Mouse (Mus musculus): ENCODE results near the gene Cacng7. TPM values are rescaled to one million over a fixed set of nuclear protein-coding genes. Genes with fewer than 3 reads are reported as not detected.

The Cacng7 gene
- polyA plus RNA-seq, 1 experiment from 2014 or later = 2.2 TPM

GRCm38 (mm10) chr7:3308646-3309045 is 24.1 kb upstream of the Cacng7 start:
- Histone ChIP-seq H3K36me3 (replicated peaks) (no peaks in the 10 kb centered on the region), H3K27ac (no peak overlapping the region), H3K4me3 (no peak overlapping the region), H3K9me3 (peaks cover 6% of the 10 kb centered on the region; the same call in 1 of the 2 replicates), H3K4me1 (peaks cover 18% of the 10 kb centered on the region), H3K27me3 (ENCODE audit: poor library complexity, severe bottlenecking) (peaks cover 29% of the 10 kb centered on the region)
- no peak for DNase-seq (ENCODE audit: extremely low spot score, low spot score)
- 76% methylated on average over 4 of the region's 4 CpGs for whole genome bisulfite sequencing

GRCm38 (mm10) chr7:3310233-3310632 is 22.5 kb upstream of the Cacng7 start:
- Histone ChIP-seq H3K9me3 (peaks cover 6% of the 10 kb centered on the region; the same call in 1 of the 2 replicates), H3K27me3 (ENCODE audit: poor library complexity, severe bottlenecking) (peaks cover 13% of the 10 kb centered on the region), H3K4me1 (peaks cover 2% of the 10 kb centered on the region), H3K27ac (no peak overlapping the region), H3K4me3 (no peak overlapping the region), H3K36me3 (replicated peaks) (no peaks in the 10 kb centered on the region)
- 95% methylated on average over 7 of the region's 7 CpGs for WGBS
- DNase-seq (ENCODE audit: extremely low spot score, low spot score) = no peak

GRCm38 (mm10) chr7:3313571-3313970 is 19.2 kb upstream of the Cacng7 start:
- no peaks in the 10 kb centered on the region for H3K36me3 ChIP-seq (replicated peaks)
- no peak for DNase-seq (ENCODE audit: extremely low spot score, low spot score)
- no peak overlapping the region for H3K4me3 ChIP-seq
- H3K27me3 ChIP-seq (ENCODE audit: poor library complexity, severe bottlenecking) = no peaks in the 10 kb centered on the region
- 77% methylated on average over 8 of the region's 8 CpGs for WGBS
- H3K9me3 ChIP-seq = peaks cover 6% of the 10 kb centered on the region; the same call in 1 of the 2 replicates
- H3K27ac ChIP-seq = no peak overlapping the region
- peaks cover 11% of the 10 kb centered on the region for H3K4me1 ChIP-seq

- no peak for DNase-seq (ENCODE audit: extremely low spot score, low spot score)
Observed at GRCm38 (mm10) chr7:3314121-3314520, 18.6 kb upstream of the Cacng7 start.

GRCm38 (mm10) chr7:3317704-3318103 is 15.1 kb upstream of the Cacng7 start:
- H3K4me3 ChIP-seq = no peak overlapping the region
- peaks cover 4% of the 10 kb centered on the region; the same call in 1 of the 2 replicates for H3K27me3 ChIP-seq (ENCODE audit: poor library complexity, severe bottlenecking)
- no peaks in the 10 kb centered on the region for H3K9me3 ChIP-seq
- no peaks in the 10 kb centered on the region for H3K36me3 ChIP-seq (replicated peaks)
- WGBS = 58% methylated on average over 4 of the region's 4 CpGs
- peaks cover 14% of the 10 kb centered on the region for H3K4me1 ChIP-seq
- H3K27ac ChIP-seq = no peak overlapping the region
- DNase-seq (ENCODE audit: extremely low spot score, low spot score) = no peak

More at GRCm38 (mm10) chr7:3314121-3314520, 18.6 kb upstream of the Cacng7 start:
- WGBS = 69% methylated on average over 5 of the region's 5 CpGs
- H3K27ac ChIP-seq = no peak overlapping the region
- H3K36me3 ChIP-seq (replicated peaks) = no peaks in the 10 kb centered on the region
- H3K4me1 ChIP-seq = peaks cover 14% of the 10 kb centered on the region
- no peak overlapping the region for H3K4me3 ChIP-seq
- H3K27me3 ChIP-seq (ENCODE audit: poor library complexity, severe bottlenecking) = peaks cover 4% of the 10 kb centered on the region; the same call in 1 of the 2 replicates
- peaks cover 6% of the 10 kb centered on the region; the same call in 1 of the 2 replicates for H3K9me3 ChIP-seq

- WGBS = 80% methylated on average over 3 of the region's 3 CpGs
- no peaks in the 10 kb centered on the region for H3K36me3 ChIP-seq (replicated peaks)
- no peak for DNase-seq (ENCODE audit: extremely low spot score, low spot score)
Observed at GRCm38 (mm10) chr7:3320856-3321255, 11.9 kb upstream of the Cacng7 start.

GRCm38 (mm10) chr7:3323826-3324225 is 8.9 kb upstream of the Cacng7 start:
- Histone ChIP-seq H3K36me3 (replicated peaks) (no peaks in the 10 kb centered on the region), H3K27me3 (ENCODE audit: poor library complexity, severe bottlenecking) (peaks cover 2% of the 10 kb centered on the region; the same call in 1 of the 2 replicates), H3K27ac (no peak overlapping the region), H3K9me3 (no peaks in the 10 kb centered on the region), H3K4me1 (peaks cover under 1% of the 10 kb centered on the region; the same call in 1 of the 2 replicates), H3K4me3 (no peak overlapping the region)
- DNase-seq (ENCODE audit: extremely low spot score, low spot score) = no peak
- 94% methylated on average over 1 of the region's 1 CpGs for WGBS

More at GRCm38 (mm10) chr7:3320856-3321255, 11.9 kb upstream of the Cacng7 start:
- H3K4me1 ChIP-seq = peaks cover 14% of the 10 kb centered on the region
- no peaks in the 10 kb centered on the region for H3K9me3 ChIP-seq
- H3K4me3 ChIP-seq = no peak overlapping the region
- H3K27ac ChIP-seq = no peak overlapping the region
- peaks cover 4% of the 10 kb centered on the region; the same call in 1 of the 2 replicates for H3K27me3 ChIP-seq (ENCODE audit: poor library complexity, severe bottlenecking)

GRCm38 (mm10) chr7:3327961-3328360 is 4.8 kb upstream of the Cacng7 start:
- Histone ChIP-seq H3K36me3 (replicated peaks) (no peaks in the 10 kb centered on the region), H3K27me3 (ENCODE audit: poor library complexity, severe bottlenecking) (peaks cover 26% of the 10 kb centered on the region), H3K9me3 (no peaks in the 10 kb centered on the region), H3K4me3 (no peak overlapping the region), H3K27ac (no peak overlapping the region), H3K4me1 (peaks cover 30% of the 10 kb centered on the region)
- WGBS = 84% methylated on average over 4 of the region's 4 CpGs
- DNase-seq (ENCODE audit: extremely low spot score, low spot score) = no peak

- DNase-seq (ENCODE audit: extremely low spot score, low spot score) = peak; percentile 79
- Histone ChIP-seq H3K9me3 (no peaks in the 10 kb centered on the region), H3K4me3 (peak overlapping the region; percentile 35), H3K27ac (no peak overlapping the region), H3K4me1 (peaks cover 42% of the 10 kb centered on the region), H3K36me3 (replicated peaks) (no peaks in the 10 kb centered on the region), H3K27me3 (ENCODE audit: poor library complexity, severe bottlenecking) (peaks cover 26% of the 10 kb centered on the region)
- WGBS = 23% methylated on average over 31 of the region's 31 CpGs
Observed at GRCm38 (mm10) chr7:3329776-3330546, 2.8 kb upstream of the Cacng7 start.

GRCm38 (mm10) chr7:3331171-3331570 is 1.6 kb upstream of the Cacng7 start:
- peaks cover 26% of the 10 kb centered on the region for H3K27me3 ChIP-seq (ENCODE audit: poor library complexity, severe bottlenecking)
- H3K4me3 ChIP-seq = peak overlapping the region; percentile 83
- no peaks in the 10 kb centered on the region for H3K9me3 ChIP-seq
- peak overlapping the region; percentile 95 for H3K27ac ChIP-seq
- no peak for DNase-seq (ENCODE audit: extremely low spot score, low spot score)
- peaks cover 2% of the 10 kb centered on the region; the same call in 1 of the 2 replicates for H3K36me3 ChIP-seq (replicated peaks)
- 52% methylated on average over 6 of the region's 6 CpGs for WGBS
- H3K4me1 ChIP-seq = peaks cover 42% of the 10 kb centered on the region

- Histone ChIP-seq H3K9me3 (no peaks in the 10 kb centered on the region; the same call in 1 of the 2 replicates), H3K36me3 (replicated peaks) (peaks cover 7% of the 10 kb centered on the region), H3K27ac (peak overlapping the region; percentile 95), H3K4me1 (peaks cover 42% of the 10 kb centered on the region), H3K27me3 (ENCODE audit: poor library complexity, severe bottlenecking) (peaks cover 26% of the 10 kb centered on the region), H3K4me3 (peak overlapping the region; percentile 83)
- 1% methylated on average over 26 of the region's 27 CpGs for WGBS
- DNase-seq (ENCODE audit: extremely low spot score, low spot score) = peak; percentile 87
Observed at GRCm38 (mm10) chr7:3331581-3332223, 1.1 kb upstream of the Cacng7 start.

- peaks cover 10% of the 10 kb centered on the region for H3K36me3 ChIP-seq (replicated peaks)
- H3K9me3 ChIP-seq = no peaks in the 10 kb centered on the region; the same call in 1 of the 2 replicates
- peak overlapping the region; percentile 83 for H3K4me3 ChIP-seq
- no peak for DNase-seq (ENCODE audit: extremely low spot score, low spot score)
- peaks cover 42% of the 10 kb centered on the region for H3K4me1 ChIP-seq
- peak overlapping the region; percentile 95 for H3K27ac ChIP-seq
- WGBS = 0% methylated on average over 4 of the region's 4 CpGs
- peaks cover 26% of the 10 kb centered on the region for H3K27me3 ChIP-seq (ENCODE audit: poor library complexity, severe bottlenecking)
Observed at GRCm38 (mm10) chr7:3332224-3332615, 535 bp upstream of the Cacng7 start.

- WGBS = 4% methylated on average over 5 of the region's 5 CpGs
- peaks cover 26% of the 10 kb centered on the region for H3K27me3 ChIP-seq (ENCODE audit: poor library complexity, severe bottlenecking)
Observed at GRCm38 (mm10) chr7:3333542-3333941, 787 bp downstream of the Cacng7 start.

More at GRCm38 (mm10) chr7:3333542-3333941, 787 bp downstream of the Cacng7 start:
- H3K4me1 ChIP-seq = peaks cover 42% of the 10 kb centered on the region
- peak; percentile 44 for DNase-seq (ENCODE audit: extremely low spot score, low spot score)
- H3K36me3 ChIP-seq (replicated peaks) = peaks cover 23% of the 10 kb centered on the region
- H3K27ac ChIP-seq = peak overlapping the region; percentile 95
- H3K9me3 ChIP-seq = no peaks in the 10 kb centered on the region; the same call in 1 of the 2 replicates
- peak overlapping the region; percentile 83 for H3K4me3 ChIP-seq

Measured in forebrain, embryonic 10.5 days (tissue).